Mouse (Mus musculus) forebrain, embryonic 11.5 days (tissue): ENCODE measurements around the gene Capzb. TPM values are rescaled to one million over a fixed set of nuclear protein-coding genes. Genes with fewer than 3 reads are reported as not detected.

Experiments used
- ATAC-seq: fragments of 200-750 bp; cut with Nextera tagmentation; replicated peaks from 2 replicates; pipeline ENCODE4 v1.8.0; 2017; ENCODE audit warnings: moderate TSS enrichment; ENCODE audit not compliant: low FRiP score
- DNase-seq: peaks from one replicate; pipeline ENCODE4 v3.0.0-alpha.2; 2017; ENCODE audit warnings: low spot score
- H3K27ac ChIP-seq: fragments of 300-500 bp; sonication (generic); 2 replicates; pipeline ENCODE4 v1.5.1; 2014; ENCODE audit warnings: low read depth, low read length
- H3K27me3 ChIP-seq: fragments of 300-500 bp; sonication (generic); 2 replicates; pipeline ENCODE4 v1.6.1; 2014; ENCODE audit warnings: mild to moderate bottlenecking, low read length, mixed read lengths; ENCODE audit not compliant: control insufficient read depth, insufficient read depth
- H3K36me3 ChIP-seq: fragments of 300-500 bp; sonication (generic); 2 replicates; pipeline ENCODE4 v1.6.1; 2014; ENCODE audit warnings: mild to moderate bottlenecking, low read length, moderate library complexity, mixed read lengths; ENCODE audit not compliant: control insufficient read depth, insufficient read depth
- H3K4me1 ChIP-seq: fragments of 300-500 bp; sonication (generic); replicated peaks from 2 replicates; pipeline ENCODE4 v1.6.1; 2014; ENCODE audit warnings: low read length, mixed read lengths; ENCODE audit not compliant: control insufficient read depth, insufficient read depth
- H3K4me2 ChIP-seq: fragments of 300-500 bp; sonication (generic); 2 replicates; pipeline ENCODE4 v1.6.1; 2014; ENCODE audit warnings: low read depth, mild to moderate bottlenecking, low read length, moderate library complexity, mixed read lengths; ENCODE audit not compliant: severe bottlenecking
- H3K4me3 ChIP-seq: fragments of 300-500 bp; sonication (generic); 2 replicates; pipeline ENCODE4 v1.5.1; 2014; ENCODE audit warnings: low read depth, low read length
- H3K9ac ChIP-seq: fragments of 300-500 bp; sonication (generic); 2 replicates; pipeline ENCODE4 v1.6.1; 2014; ENCODE audit warnings: low read length
- H3K9me3 ChIP-seq: fragments of 300-500 bp; sonication (generic); 2 replicates; pipeline ENCODE4 v1.6.1; 2016; ENCODE audit warnings: low read length, mixed read lengths; ENCODE audit not compliant: control insufficient read depth
- WGBS: fragments of 180-500 bp; shearing (Covaris S2); extraction: QIAGEN DNeasy Blood & Tissue Kit; methylation state at CpG from one replicate; pipeline ENCODE4 v1.1.7; 2014; 5-methylcytosine and 5-hydroxymethylcytosine counted together
- polyA plus RNA-seq: library from polyadenylated mRNA; unstranded; fragments of >200 nt; fragmentation: Nextera tagmentation; extraction: Ambion mirVana; gene quantifications from 2 replicates; pipeline ENCODE4 v1.2.1, GENCODE M21; 2014

Capzb gene
- polyA plus RNA-seq, 1 experiment from 2014 or later: 238 TPM

DNA sequence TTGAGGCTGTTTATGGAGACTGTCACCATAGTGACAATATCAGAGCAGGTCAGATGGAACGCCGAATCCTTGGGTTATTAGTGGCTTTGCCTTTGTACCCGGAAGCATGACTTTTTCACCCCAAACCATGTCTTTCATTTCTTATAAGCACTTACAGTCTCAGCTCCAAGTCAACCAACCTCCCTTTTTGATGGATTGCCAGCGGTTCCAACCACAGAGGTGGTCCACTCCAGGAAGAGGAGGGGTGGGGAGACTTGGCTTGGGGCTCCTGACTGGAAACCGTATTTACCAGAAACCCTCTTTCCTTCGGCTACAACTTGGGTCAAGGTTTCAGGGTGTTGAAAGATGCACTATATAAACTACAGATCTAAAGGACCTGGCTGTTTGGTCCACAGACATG, 16.7 kb upstream of the Capzb start:
- no peak for DNase-seq
- no peaks in the 10 kb centered on the region for H3K27me3 ChIP-seq
- H3K4me3 ChIP-seq: no peak overlapping the region
- H3K36me3 ChIP-seq: no peaks in the 10 kb centered on the region
- H3K9ac ChIP-seq: no peak overlapping the region
- H3K9me3 ChIP-seq: no peaks in the 10 kb centered on the region; the same call in 1 of the 2 replicates
- 84% methylated on average over 6 of the region's 6 CpGs for WGBS
- no peak for ATAC-seq
- no peak overlapping the region for H3K27ac ChIP-seq
- no peak overlapping the region for H3K4me2 ChIP-seq
- no peaks in the 10 kb centered on the region for H3K4me1 ChIP-seq

DNA sequence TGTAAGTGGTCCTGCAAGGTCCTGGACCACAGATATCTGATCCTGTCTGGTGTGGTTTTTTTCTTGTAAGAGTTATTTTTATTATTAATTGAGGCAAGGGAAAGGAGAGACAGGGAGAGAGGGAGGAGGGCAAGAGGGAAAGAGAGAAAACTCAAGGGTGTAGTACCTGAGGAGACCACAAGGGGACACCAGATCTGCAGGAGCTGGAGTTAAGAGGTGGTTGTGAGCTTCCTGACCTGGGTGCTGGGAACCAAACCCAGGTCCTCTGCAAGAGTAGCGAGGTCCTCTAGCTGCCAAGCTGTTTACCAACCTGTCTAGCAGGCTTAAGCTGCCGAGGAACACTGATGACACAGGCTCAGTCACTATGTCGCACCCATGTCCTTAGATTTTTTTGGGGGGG, 14.8 kb upstream of the Capzb start:
- H3K4me2 ChIP-seq: no peak overlapping the region
- no peaks in the 10 kb centered on the region for H3K27me3 ChIP-seq
- no peaks in the 10 kb centered on the region; the same call in 1 of the 2 replicates for H3K9me3 ChIP-seq
- H3K27ac ChIP-seq: no peak overlapping the region
- H3K4me3 ChIP-seq: no peak overlapping the region
- no peak overlapping the region for H3K9ac ChIP-seq
- H3K36me3 ChIP-seq: no peaks in the 10 kb centered on the region
- 96% methylated on average over 3 of the region's 3 CpGs for WGBS
- DNase-seq: no peak
- ATAC-seq: no peak
- H3K4me1 ChIP-seq: no peaks in the 10 kb centered on the region

DNA sequence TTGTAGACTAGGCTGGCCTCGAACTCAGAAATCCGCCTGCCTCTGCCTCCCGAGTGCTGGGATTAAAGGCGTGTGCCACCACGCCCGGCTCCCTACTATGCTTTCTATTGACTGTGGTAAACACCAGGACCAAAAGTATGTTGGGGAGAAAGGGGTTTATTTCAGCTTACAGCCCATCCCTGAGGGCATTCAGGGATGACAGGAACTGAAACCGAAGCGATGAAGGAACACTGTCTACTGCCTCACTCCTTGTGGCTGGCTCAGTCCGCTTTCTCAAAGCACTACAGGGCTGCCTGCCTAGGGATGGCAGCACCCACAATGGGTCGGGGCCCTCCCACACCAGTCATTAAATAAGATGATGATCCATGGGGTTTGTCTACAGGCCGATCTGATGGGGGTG, 14.3 kb upstream of the Capzb start:
- no peaks in the 10 kb centered on the region for H3K27me3 ChIP-seq
- DNase-seq: no peak
- H3K36me3 ChIP-seq: no peaks in the 10 kb centered on the region
- no peaks in the 10 kb centered on the region; the same call in 1 of the 2 replicates for H3K9me3 ChIP-seq
- no peak overlapping the region for H3K4me2 ChIP-seq
- no peak overlapping the region for H3K27ac ChIP-seq
- ATAC-seq: no peak
- H3K4me3 ChIP-seq: no peak overlapping the region
- 95% methylated on average over 11 of the region's 11 CpGs for WGBS
- no peaks in the 10 kb centered on the region for H3K4me1 ChIP-seq
- H3K9ac ChIP-seq: no peak overlapping the region

DNA sequence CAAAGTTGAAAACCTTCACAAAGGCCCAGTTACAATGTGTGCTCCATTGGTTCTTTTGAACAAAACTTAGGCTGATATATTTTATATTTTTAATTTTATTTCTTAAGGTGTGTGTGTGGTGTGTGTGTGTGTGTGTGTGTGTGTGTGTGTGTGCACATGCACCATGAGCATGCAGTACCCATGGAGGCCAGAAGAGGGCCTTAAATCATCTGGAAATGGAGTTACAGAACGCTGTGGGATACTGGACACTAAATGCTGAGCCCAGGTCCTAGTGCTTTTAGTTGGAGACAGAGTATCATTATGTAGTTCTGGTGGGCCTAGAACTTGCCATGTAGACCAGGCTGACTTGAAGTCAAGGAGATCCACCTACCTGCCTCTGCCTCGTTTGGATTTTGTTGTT, 13.5 kb upstream of the Capzb start:
- Histone ChIP-seq H3K4me3 (no peak overlapping the region), H3K4me1 (no peaks in the 10 kb centered on the region), H3K27me3 (no peaks in the 10 kb centered on the region), H3K4me2 (no peak overlapping the region), H3K27ac (no peak overlapping the region), H3K9ac (no peak overlapping the region), H3K36me3 (no peaks in the 10 kb centered on the region), H3K9me3 (no peaks in the 10 kb centered on the region; the same call in 1 of the 2 replicates)
- DNase-seq (no peak), ATAC-seq (no peak)
- 76% methylated on average over 2 of the region's 2 CpGs for WGBS

DNA sequence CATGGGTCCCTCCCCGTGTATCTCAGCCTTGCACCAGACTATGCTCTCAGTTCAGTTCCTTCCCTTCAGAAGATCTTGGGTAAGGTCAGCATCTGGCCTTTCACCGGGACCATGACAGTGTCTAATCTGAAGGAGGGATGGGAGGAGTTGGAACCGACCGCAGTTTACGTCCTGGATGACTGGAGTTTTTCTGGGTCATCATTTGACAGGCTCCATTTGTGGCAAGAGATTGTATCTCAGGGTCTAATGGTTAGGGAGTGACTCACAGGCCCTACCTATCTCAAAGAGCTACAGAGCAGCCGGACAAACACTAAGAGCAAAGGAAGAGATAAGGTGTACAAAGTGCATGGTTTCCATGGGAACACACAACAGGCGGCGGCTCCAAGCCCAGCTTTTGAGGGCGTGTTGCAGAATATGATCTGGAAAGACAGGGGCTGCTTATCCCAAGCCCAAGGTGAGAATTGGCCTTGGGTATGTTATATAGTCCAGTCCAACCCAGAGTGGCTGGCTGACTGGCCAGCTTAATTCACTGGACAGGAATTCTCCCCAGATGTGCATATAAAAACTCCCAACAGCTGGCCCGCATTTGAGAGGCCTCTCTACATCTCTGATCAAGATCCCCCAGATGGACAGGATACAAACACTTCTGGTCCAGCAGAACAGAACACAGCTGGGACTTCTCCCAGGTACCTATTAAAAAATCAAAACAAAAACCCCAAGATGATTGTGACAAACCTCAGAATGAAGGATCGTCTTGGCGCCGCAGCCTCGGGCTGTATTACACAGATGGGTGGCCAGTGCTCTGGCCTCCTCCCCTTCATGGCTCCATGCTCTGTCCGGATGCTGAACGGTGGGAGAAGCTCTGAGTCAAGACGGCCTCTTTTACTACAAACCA, 12.7 kb upstream of the Capzb start:
- H3K36me3 ChIP-seq: no peaks in the 10 kb centered on the region
- no peak overlapping the region for H3K4me2 ChIP-seq
- ATAC-seq: no peak
- no peaks in the 10 kb centered on the region for H3K4me1 ChIP-seq
- H3K27ac ChIP-seq: no peak overlapping the region
- no peak overlapping the region for H3K4me3 ChIP-seq
- H3K9me3 ChIP-seq: no peaks in the 10 kb centered on the region; the same call in 1 of the 2 replicates
- no peak for DNase-seq
- no peaks in the 10 kb centered on the region for H3K27me3 ChIP-seq
- 85% methylated on average over 17 of the region's 17 CpGs for WGBS
- no peak overlapping the region for H3K9ac ChIP-seq

DNA sequence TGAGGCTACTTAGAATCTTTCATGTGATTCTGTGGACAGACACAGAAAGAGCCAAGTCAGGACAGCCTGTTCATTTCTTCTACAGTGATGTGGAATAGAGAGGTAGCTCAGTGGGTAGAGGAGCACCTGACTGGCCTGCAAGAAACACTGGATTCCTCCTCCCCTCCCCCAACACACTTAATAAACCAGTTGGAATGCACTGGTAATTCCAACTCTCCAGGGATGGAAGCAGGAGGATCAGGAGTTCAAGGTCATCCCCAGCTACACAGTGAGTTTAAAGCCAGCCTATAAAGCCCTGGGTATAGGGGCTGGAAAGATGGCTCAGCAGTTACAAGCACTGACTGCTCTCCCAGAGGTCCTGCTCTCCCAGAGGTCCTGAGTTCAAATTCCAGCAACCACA, 10.2 kb upstream of the Capzb start:
- no peak overlapping the region for H3K4me2 ChIP-seq
- no peaks in the 10 kb centered on the region for H3K27me3 ChIP-seq
- no peak for ATAC-seq
- DNase-seq: no peak
- H3K27ac ChIP-seq: no peak overlapping the region
- H3K9me3 ChIP-seq: no peaks in the 10 kb centered on the region; the same call in 1 of the 2 replicates
- H3K9ac ChIP-seq: no peak overlapping the region
- no peaks in the 10 kb centered on the region for H3K4me1 ChIP-seq
- H3K4me3 ChIP-seq: no peak overlapping the region
- H3K36me3 ChIP-seq: no peaks in the 10 kb centered on the region

DNA sequence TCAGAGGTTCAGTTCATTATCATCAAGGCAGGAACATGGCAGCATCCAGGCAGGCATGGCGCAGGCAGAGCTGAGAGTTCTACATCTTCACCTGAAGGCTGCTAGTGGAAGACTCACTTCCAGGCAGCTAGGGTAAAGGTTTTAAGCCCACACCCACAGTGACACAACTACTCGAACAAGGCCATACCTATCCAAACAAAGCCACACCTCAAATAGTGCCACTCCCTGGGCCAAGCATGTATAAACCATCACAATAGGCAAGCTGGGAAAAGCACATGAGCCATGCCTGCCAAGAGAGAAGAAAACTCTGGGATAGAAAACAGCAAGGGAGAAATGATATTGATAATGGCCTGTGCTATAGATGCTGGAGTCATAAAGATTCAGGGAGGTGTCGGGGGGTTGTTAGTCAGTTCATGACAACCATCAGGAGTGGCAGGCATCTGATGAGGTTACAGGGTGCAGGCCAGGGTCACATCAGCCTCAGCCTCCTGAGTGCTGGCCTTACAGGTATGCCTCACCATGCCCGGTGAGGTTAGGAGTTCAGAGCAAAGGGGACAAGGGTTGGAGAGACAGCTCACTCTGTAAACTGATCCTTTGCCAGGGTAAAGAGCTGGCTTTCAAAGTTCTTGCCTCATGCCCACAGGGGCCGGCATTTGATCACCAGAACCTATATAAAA, 6.8 kb upstream of the Capzb start:
- ATAC-seq (no peak), DNase-seq (no peak)
- no peak overlapping the region for H3K4me3 ChIP-seq
- H3K9ac ChIP-seq: no peak overlapping the region
- no peaks in the 10 kb centered on the region for H3K27me3 ChIP-seq
- H3K27ac ChIP-seq: no peak overlapping the region
- H3K4me1 ChIP-seq: no peaks in the 10 kb centered on the region
- 83% methylated on average over 5 of the region's 5 CpGs for WGBS
- H3K4me2 ChIP-seq: no peak overlapping the region
- H3K36me3 ChIP-seq: no peaks in the 10 kb centered on the region
- no peaks in the 10 kb centered on the region for H3K9me3 ChIP-seq

DNA sequence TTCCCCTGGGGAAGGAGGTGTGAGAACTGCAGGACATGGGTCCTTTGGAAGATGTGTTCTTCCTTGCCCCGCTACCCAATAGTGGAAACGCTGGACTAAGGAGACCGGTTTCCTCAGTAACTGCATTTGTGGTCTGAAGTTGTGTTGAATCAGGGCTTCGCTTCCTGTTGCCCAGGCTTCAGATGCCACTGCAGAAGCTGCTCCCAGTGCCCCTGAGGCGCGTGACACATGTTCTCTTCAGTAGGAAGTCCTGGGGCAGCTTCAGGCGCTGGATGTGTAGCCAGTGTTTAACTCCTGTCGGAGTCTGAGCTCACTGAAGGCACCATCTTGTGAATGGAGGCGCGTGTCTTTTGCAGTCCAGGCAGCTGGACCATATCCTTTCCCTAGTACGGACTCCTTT, 4.8 kb upstream of the Capzb start:
- Histone ChIP-seq H3K4me3 (no peak overlapping the region), H3K9ac (no peak overlapping the region), H3K27ac (no peak overlapping the region), H3K9me3 (no peaks in the 10 kb centered on the region), H3K36me3 (no peaks in the 10 kb centered on the region), H3K4me2 (no peak overlapping the region), H3K4me1 (no peaks in the 10 kb centered on the region), H3K27me3 (no peaks in the 10 kb centered on the region)
- ATAC-seq: no peak
- DNase-seq: no peak
- 84% methylated on average over 11 of the region's 11 CpGs for WGBS
